Mouse (Mus musculus) limb, embryonic 13.5 days (tissue): Measurements from ENCODE around the gene Anln. TPM values are rescaled to one million over a fixed set of nuclear protein-coding genes. Genes with fewer than 3 reads are reported as not detected.
A peak's percentile ranks its signal among the peaks of the same experiment; 100 is the strongest.
"Not testable (repeated sequence)": the region's sequence is repeated elsewhere in the genome, so short reads cannot be mapped to it uniquely, and the experiment has no call there.

Experiments used
- ATAC-seq: fragments of 200-750 bp; cut with Nextera tagmentation; 2 replicates; pipeline ENCODE4 v1.8.0; 2017; ENCODE audit warnings: low read depth, moderate number of reproducible peaks, moderate TSS enrichment; ENCODE audit not compliant: low FRiP score
- H3K27ac ChIP-seq: fragments of 300-500 bp; sonication (generic); 2 replicates; pipeline ENCODE4 v1.5.1; 2015; ENCODE audit warnings: inconsistent platforms, mild to moderate bottlenecking, moderate library complexity
- H3K27me3 ChIP-seq: fragments of 300-500 bp; sonication (generic); 2 replicates; pipeline ENCODE4 v1.6.1; 2015; ENCODE audit warnings: mild to moderate bottlenecking, inconsistent platforms
- H3K36me3 ChIP-seq: fragments of 300-500 bp; sonication (generic); 2 replicates; pipeline ENCODE4 v1.6.1; 2015; ENCODE audit warnings: inconsistent platforms, mild to moderate bottlenecking, moderate library complexity
- H3K4me1 ChIP-seq: fragments of 300-500 bp; sonication (generic); 2 replicates; pipeline ENCODE4 v1.6.1; 2015; ENCODE audit warnings: inconsistent platforms
- H3K4me2 ChIP-seq: fragments of 300-500 bp; sonication (generic); replicated peaks from 2 replicates; pipeline ENCODE4 v1.6.1; 2015; ENCODE audit warnings: inconsistent platforms, mild to moderate bottlenecking, moderate library complexity
- H3K4me3 ChIP-seq: fragments of 300-500 bp; sonication (generic); 2 replicates; pipeline ENCODE4 v1.5.1; 2015; ENCODE audit warnings: moderate library complexity, mild to moderate bottlenecking, inconsistent platforms
- H3K9ac ChIP-seq: fragments of 300-500 bp; sonication (generic); 2 replicates; pipeline ENCODE4 v1.6.1; 2015; ENCODE audit warnings: mild to moderate bottlenecking, inconsistent platforms
- H3K9me3 ChIP-seq: fragments of 300-500 bp; sonication (generic); 2 replicates; pipeline ENCODE4 v1.6.1; 2016; ENCODE audit warnings: inconsistent platforms
- WGBS: fragments of 180-500 bp; shearing (Covaris S2); methylation state at CpG from one replicate; pipeline ENCODE4 v1.1.7; 2015; 5-methylcytosine and 5-hydroxymethylcytosine counted together
- polyA plus RNA-seq: library from polyadenylated mRNA; unstranded; fragments of >200 nt; fragmentation: Nextera tagmentation; extraction: Ambion mirVana; gene quantifications from 2 replicates; pipeline ENCODE4 v1.2.1, GENCODE M21; 2015

Anln gene
- polyA plus RNA-seq, 1 experiment from 2014 or later = 40.8 TPM

DNA sequence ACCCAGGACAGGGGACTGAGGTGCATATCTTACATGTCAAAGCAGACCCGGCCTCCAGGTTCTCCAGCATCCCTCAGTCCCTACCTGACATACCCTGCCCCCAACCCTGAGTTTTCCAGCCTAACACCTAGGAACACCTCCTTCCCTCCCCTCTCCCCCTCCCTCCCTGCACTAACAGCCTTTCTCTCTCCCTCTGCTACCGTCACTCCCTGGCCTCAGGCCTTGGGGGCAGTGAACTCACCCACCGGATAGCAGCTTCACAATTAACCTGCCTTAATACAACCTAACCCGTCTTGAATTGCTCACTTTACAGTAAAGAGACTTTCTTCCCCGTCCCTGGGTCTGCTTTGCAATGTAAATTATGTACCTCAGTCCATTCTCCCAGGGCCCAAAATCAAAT lies 35.1 kb downstream of the Anln start:
- Histone ChIP-seq H3K36me3 (peaks cover 66% of the 10 kb centered on the region), H3K4me2 (no peak overlapping the region), H3K27me3 (no peaks in the 10 kb centered on the region), H3K9me3 (no peaks in the 10 kb centered on the region), H3K9ac (no peak overlapping the region), H3K27ac (no peak overlapping the region), H3K4me1 (no peaks in the 10 kb centered on the region), H3K4me3 (no peak overlapping the region)
- no peak for ATAC-seq
- WGBS = 72% methylated on average over 5 of the region's 5 CpGs

DNA sequence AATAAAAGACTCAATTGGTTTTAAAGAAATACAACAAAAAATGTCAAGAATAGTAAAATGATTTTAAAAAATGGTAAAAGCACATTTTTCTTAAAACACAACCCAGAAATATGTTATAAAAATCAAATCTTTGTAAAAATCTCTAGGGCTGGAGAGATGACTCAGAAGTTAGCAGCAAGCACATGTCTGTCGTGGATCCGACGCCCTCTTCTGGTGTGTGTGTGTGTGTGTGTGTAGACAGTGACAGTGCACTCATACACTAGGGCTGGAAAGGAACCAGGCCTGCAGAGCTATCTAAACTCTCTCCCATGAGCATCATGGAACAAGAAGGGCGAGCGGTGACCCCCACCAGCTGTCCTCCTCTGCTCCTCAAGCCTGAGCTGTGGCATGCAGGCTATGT lies 35.5 kb downstream of the Anln start:
- Histone ChIP-seq H3K27me3 (no peaks in the 10 kb centered on the region), H3K9me3 (no peaks in the 10 kb centered on the region), H3K36me3 (peaks cover 63% of the 10 kb centered on the region), H3K27ac (no peak overlapping the region), H3K4me1 (no peaks in the 10 kb centered on the region), H3K4me3 (no peak overlapping the region), H3K9ac (no peak overlapping the region), H3K4me2 (no peak overlapping the region)
- no peak for ATAC-seq
- WGBS = 94% methylated on average over 5 of the region's 5 CpGs

- WGBS = 87% methylated on average over 1 of the region's 1 CpGs
- Histone ChIP-seq H3K27me3 (no peaks in the 10 kb centered on the region), H3K4me2 (no peak overlapping the region), H3K4me1 (no peaks in the 10 kb centered on the region), H3K9ac (no peak overlapping the region), H3K27ac (no peak overlapping the region), H3K36me3 (peaks cover 74% of the 10 kb centered on the region), H3K9me3 (no peaks in the 10 kb centered on the region), H3K4me3 (no peak overlapping the region)
- ATAC-seq = no peak
Observed at GRCm38 (mm10) chr9:22340331-22340730, 48.7 kb downstream of the Anln start.

GRCm38 (mm10) chr9:22337217-22337616 lies 51.8 kb downstream of the Anln start:
- Histone ChIP-seq H3K36me3 (peaks cover 75% of the 10 kb centered on the region), H3K9ac (no peak overlapping the region), H3K4me3 (no peak overlapping the region), H3K9me3 (no peaks in the 10 kb centered on the region), H3K27ac (no peak overlapping the region), H3K27me3 (no peaks in the 10 kb centered on the region), H3K4me2 (no peak overlapping the region), H3K4me1 (no peaks in the 10 kb centered on the region)
- ATAC-seq = no peak
- WGBS = 98% methylated on average over 2 of the region's 2 CpGs

- ATAC-seq = peak; percentile 94
- under 1% methylated on average over 32 of the region's 32 CpGs for WGBS
- Histone ChIP-seq H3K9me3 (no peaks in the 10 kb centered on the region), H3K4me1 (peaks cover 11% of the 10 kb centered on the region), H3K9ac (peak overlapping the region; percentile 63), H3K27ac (peak overlapping the region; percentile 77), H3K36me3 (peaks cover 6% of the 10 kb centered on the region), H3K4me3 (peak overlapping the region; percentile 50), H3K27me3 (no peaks in the 10 kb centered on the region), H3K4me2 (peak overlapping the region; percentile 88)
Observed at GRCm38 (mm10) chr9:22327475-22328387, 61.3 kb downstream of the Anln start.

- H3K36me3 ChIP-seq = peaks cover under 1% of the 10 kb centered on the region
- peak overlapping the region; percentile 63 for H3K9ac ChIP-seq
- peak overlapping the region; percentile 50 for H3K4me3 ChIP-seq
- peak overlapping the region; percentile 88 for H3K4me2 ChIP-seq
- peak overlapping the region; percentile 77 for H3K27ac ChIP-seq
- no peaks in the 10 kb centered on the region for H3K9me3 ChIP-seq
- ATAC-seq = no peak
- peaks cover 11% of the 10 kb centered on the region for H3K4me1 ChIP-seq
- no peaks in the 10 kb centered on the region for H3K27me3 ChIP-seq
- 13% methylated on average over 9 of the region's 9 CpGs for WGBS
Observed at GRCm38 (mm10) chr9:22327099-22327474, 61.9 kb downstream of the Anln start.

GRCm38 (mm10) chr9:22324579-22324978 lies 64.4 kb downstream of the Anln start:
- no peak for ATAC-seq
- Histone ChIP-seq H3K9ac (no peak overlapping the region), H3K27ac (no peak overlapping the region), H3K9me3 (no peaks in the 10 kb centered on the region), H3K4me3 (no peak overlapping the region), H3K4me1 (peaks cover 11% of the 10 kb centered on the region), H3K4me2 (no peak overlapping the region), H3K27me3 (no peaks in the 10 kb centered on the region), H3K36me3 (no peaks in the 10 kb centered on the region)
- 91% methylated on average over 1 of the region's 1 CpGs for WGBS

DNA sequence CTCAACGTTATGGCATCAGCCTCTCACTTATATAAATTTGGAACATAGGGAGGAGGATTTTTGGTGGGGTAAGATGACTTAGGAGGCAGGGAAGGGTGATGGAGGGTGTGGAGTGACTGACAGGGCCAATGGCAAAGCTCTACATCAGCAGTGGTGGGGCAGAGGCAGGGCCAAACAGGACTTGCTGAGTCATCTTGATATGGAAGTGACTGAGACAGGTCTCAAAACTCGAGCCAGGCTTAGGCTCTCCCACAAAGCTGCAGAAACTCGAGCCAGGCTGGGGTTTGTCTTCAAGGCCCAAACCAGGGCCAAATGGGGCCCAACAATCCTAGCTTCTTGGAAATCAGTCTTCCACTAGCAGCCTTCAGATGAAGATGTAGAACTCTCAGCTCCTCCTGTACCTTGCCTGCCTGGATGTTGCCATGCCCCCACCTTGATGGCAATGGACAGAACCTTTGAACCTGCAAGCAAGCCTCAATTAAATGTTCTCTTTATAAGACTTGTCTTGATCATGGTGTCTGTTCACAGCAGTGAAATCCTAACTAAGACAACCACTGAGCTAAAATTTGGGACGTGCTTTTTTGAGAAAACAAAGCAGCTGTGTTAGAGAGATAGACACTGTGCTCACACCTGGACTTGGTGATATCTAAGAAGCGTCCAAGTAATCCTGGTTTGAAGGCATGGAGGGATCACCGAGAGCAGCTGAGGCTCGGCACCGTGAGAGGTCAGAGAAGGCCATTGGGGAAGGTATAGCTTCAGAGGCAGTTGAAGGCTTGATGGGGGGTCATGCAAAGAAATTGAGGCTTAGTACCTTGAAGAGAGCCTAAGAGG lies 66.4 kb downstream of the Anln start:
- no peak overlapping the region for H3K9ac ChIP-seq
- no peak overlapping the region for H3K27ac ChIP-seq
- no peaks in the 10 kb centered on the region for H3K27me3 ChIP-seq
- ATAC-seq = no peak
- peaks cover 10% of the 10 kb centered on the region for H3K4me1 ChIP-seq
- H3K4me2 ChIP-seq = no peak overlapping the region
- no peak overlapping the region for H3K4me3 ChIP-seq
- WGBS = 75% methylated on average over 8 of the region's 8 CpGs
- no peaks in the 10 kb centered on the region for H3K36me3 ChIP-seq
- H3K9me3 ChIP-seq = peaks cover 5% of the 10 kb centered on the region; the same call in 1 of the 2 replicates

GRCm38 (mm10) chr9:22319109-22319508 lies 69.9 kb downstream of the Anln start:
- Histone ChIP-seq H3K4me1 (no peaks in the 10 kb centered on the region), H3K36me3 (no peaks in the 10 kb centered on the region), H3K27me3 (no peaks in the 10 kb centered on the region), H3K4me2 (no peak overlapping the region), H3K4me3 (no peak overlapping the region), H3K27ac (no peak overlapping the region), H3K9ac (no peak overlapping the region), H3K9me3 (peaks cover 12% of the 10 kb centered on the region; the same call in 1 of the 2 replicates)
- 93% methylated on average over 1 of the region's 1 CpGs for WGBS
- no peak for ATAC-seq

GRCm38 (mm10) chr9:22316047-22316446 lies 72.9 kb downstream of the Anln start:
- not testable (repeated sequence) for H3K27me3 ChIP-seq, H3K9ac ChIP-seq, H3K27ac ChIP-seq, ATAC-seq, H3K36me3 ChIP-seq, H3K4me1 ChIP-seq, H3K4me3 ChIP-seq, H3K4me2 ChIP-seq
- 80% methylated on average over 5 of the region's 5 CpGs for WGBS
- peaks cover 16% of the 10 kb centered on the region; the same call in 1 of the 2 replicates for H3K9me3 ChIP-seq

- no peak overlapping the region for H3K4me2 ChIP-seq
- no peak overlapping the region for H3K27ac ChIP-seq
- H3K9ac ChIP-seq = no peak overlapping the region
- ATAC-seq = no peak
- WGBS = 66% methylated on average over 3 of the region's 3 CpGs
- H3K36me3 ChIP-seq = no peaks in the 10 kb centered on the region
- no peaks in the 10 kb centered on the region for H3K27me3 ChIP-seq
- H3K9me3 ChIP-seq = peaks cover 16% of the 10 kb centered on the region; the same call in 1 of the 2 replicates
- H3K4me1 ChIP-seq = no peaks in the 10 kb centered on the region
- H3K4me3 ChIP-seq = no peak overlapping the region
Observed at GRCm38 (mm10) chr9:22314066-22314465, 74.9 kb downstream of the Anln start.

GRCm38 (mm10) chr9:22313218-22313617 lies 75.8 kb downstream of the Anln start:
- 89% methylated on average over 5 of the region's 5 CpGs for WGBS
- Histone ChIP-seq H3K9ac (no peak overlapping the region), H3K27me3 (no peaks in the 10 kb centered on the region), H3K36me3 (no peaks in the 10 kb centered on the region), H3K9me3 (peaks cover 13% of the 10 kb centered on the region; the same call in 1 of the 2 replicates), H3K27ac (no peak overlapping the region), H3K4me3 (no peak overlapping the region), H3K4me2 (no peak overlapping the region), H3K4me1 (no peaks in the 10 kb centered on the region)
- no peak for ATAC-seq
